Mouse (Mus musculus): ENCODE measurements at regions not wholly inside any gene's neighbourhood (a gene's known extent, or its start where the extent isn't known, plus 50 kb on each side); places are given as distances from the start of the nearest gene placed in this dataset.

GRCm38 (mm10) chr8:8810928-8811327 is 120.6 kb upstream of the Arglu1 start:
- 79% methylated on average over 4 of the region's 4 CpGs for WGBS
- Histone ChIP-seq H3K4me2 (no peak overlapping the region), H3K9ac (ENCODE audit: low read length) (no peak overlapping the region), H3K4me3 (ENCODE audit: low read depth, low read length) (no peak overlapping the region), H3K36me3 (ENCODE audit: control insufficient read depth, insufficient read depth, low read length) (no peaks in the 10 kb centered on the region), H3K4me1 (ENCODE audit: control insufficient read depth, insufficient read depth, low read length) (no peaks in the 10 kb centered on the region), H3K27ac (ENCODE audit: low read depth, low read length) (no peak overlapping the region), H3K9me3 (ENCODE audit: control insufficient read depth, low read length) (no peaks in the 10 kb centered on the region), H3K27me3 (ENCODE audit: control insufficient read depth, insufficient read depth, low read length) (no peaks in the 10 kb centered on the region)
- ATAC-seq (ENCODE audit: low FRiP score) (no peak), DNase-seq (ENCODE audit: low spot score, missing footprints) (no peak)

GRCm38 (mm10) chr8:8809835-8810439 is 119.6 kb upstream of the Arglu1 start:
- Histone ChIP-seq H3K36me3 (ENCODE audit: control insufficient read depth, insufficient read depth, low read length) (no peaks in the 10 kb centered on the region), H3K9me3 (ENCODE audit: control insufficient read depth, low read length) (no peaks in the 10 kb centered on the region), H3K4me2 (no peak overlapping the region), H3K27me3 (ENCODE audit: control insufficient read depth, insufficient read depth, low read length) (no peaks in the 10 kb centered on the region), H3K9ac (ENCODE audit: low read length) (no peak overlapping the region), H3K4me3 (ENCODE audit: low read depth, low read length) (no peak overlapping the region), H3K4me1 (ENCODE audit: control insufficient read depth, insufficient read depth, low read length) (no peaks in the 10 kb centered on the region), H3K27ac (ENCODE audit: low read depth, low read length) (no peak overlapping the region)
- WGBS = 76% methylated on average over 9 of the region's 9 CpGs
- peak; percentile 69 for DNase-seq (ENCODE audit: low spot score, missing footprints)
- ATAC-seq (ENCODE audit: low FRiP score) = no peak

DNA sequence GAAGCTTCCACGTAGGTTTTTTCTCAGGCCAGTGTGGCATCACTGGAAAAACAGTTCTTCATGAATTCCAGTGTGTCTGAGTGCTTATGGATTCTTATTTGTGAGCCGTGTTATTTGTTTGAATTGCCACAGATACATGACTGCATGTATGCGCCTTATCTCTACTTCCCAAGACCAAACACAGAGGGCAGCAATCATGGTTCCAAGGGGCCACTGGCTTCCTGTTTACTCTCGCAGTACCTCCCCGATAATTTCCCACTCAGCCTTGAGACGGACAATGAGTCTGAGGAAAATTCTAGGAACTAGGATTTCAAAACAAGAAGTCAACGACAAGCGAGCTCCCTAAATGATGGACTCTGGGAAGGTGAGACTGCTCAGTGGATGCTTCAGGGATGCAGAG is 119.0 kb upstream of the Arglu1 start:
- no peaks in the 10 kb centered on the region for H3K27me3 ChIP-seq (ENCODE audit: control insufficient read depth, insufficient read depth, low read length)
- no peaks in the 10 kb centered on the region for H3K36me3 ChIP-seq (ENCODE audit: control insufficient read depth, insufficient read depth, low read length)
- WGBS = 94% methylated on average over 8 of the region's 8 CpGs
- H3K4me2 ChIP-seq = no peak overlapping the region
- no peak for ATAC-seq (ENCODE audit: low FRiP score)
- no peak overlapping the region for H3K4me3 ChIP-seq (ENCODE audit: low read depth, low read length)
- H3K4me1 ChIP-seq (ENCODE audit: control insufficient read depth, insufficient read depth, low read length) = no peaks in the 10 kb centered on the region
- DNase-seq (ENCODE audit: low spot score, missing footprints) = no peak
- H3K9ac ChIP-seq (ENCODE audit: low read length) = no peak overlapping the region
- no peak overlapping the region for H3K27ac ChIP-seq (ENCODE audit: low read depth, low read length)
- no peaks in the 10 kb centered on the region for H3K9me3 ChIP-seq (ENCODE audit: control insufficient read depth, low read length)

DNA sequence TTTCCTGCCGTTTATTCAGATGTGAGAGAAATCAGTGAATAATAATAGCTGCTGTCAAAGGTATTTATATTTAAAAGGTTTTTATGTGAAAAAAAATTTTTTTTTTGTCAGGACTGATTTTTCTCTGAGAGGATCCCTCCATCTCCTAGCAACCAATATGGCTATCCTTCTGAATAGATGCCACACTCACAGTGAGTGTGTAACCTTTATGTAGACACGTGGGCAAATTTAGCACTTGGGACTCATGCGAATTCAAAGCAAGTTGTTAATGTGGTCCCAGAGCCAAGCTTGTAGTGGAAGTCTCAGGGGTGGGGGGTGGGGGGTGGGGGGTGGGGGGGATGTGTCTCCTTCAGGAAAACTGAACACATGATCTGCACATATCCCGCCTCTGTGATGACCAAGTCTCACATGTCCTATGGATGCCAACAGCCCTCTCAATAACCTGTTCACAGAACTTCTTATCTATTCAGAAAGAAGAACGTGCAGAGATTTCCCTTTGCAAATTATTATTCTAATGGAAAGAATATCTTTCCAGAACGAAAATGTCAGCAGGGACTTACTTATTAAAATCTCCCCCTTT is 112.5 kb upstream of the Arglu1 start:
- no peak for DNase-seq (ENCODE audit: low spot score, missing footprints)
- Histone ChIP-seq H3K4me3 (ENCODE audit: low read depth, low read length) (no peak overlapping the region), H3K9me3 (ENCODE audit: control insufficient read depth, low read length) (no peaks in the 10 kb centered on the region), H3K4me2 (no peak overlapping the region), H3K4me1 (ENCODE audit: control insufficient read depth, insufficient read depth, low read length) (no peaks in the 10 kb centered on the region), H3K27ac (ENCODE audit: low read depth, low read length) (no peak overlapping the region), H3K27me3 (ENCODE audit: control insufficient read depth, insufficient read depth, low read length) (no peaks in the 10 kb centered on the region), H3K36me3 (ENCODE audit: control insufficient read depth, insufficient read depth, low read length) (no peaks in the 10 kb centered on the region), H3K9ac (ENCODE audit: low read length) (no peak overlapping the region)
- no peak for ATAC-seq (ENCODE audit: low FRiP score)
- WGBS = 77% methylated on average over 6 of the region's 6 CpGs

GRCm38 (mm10) chr8:8802317-8802716 is 112.0 kb upstream of the Arglu1 start:
- H3K4me2 ChIP-seq = no peak overlapping the region
- no peak for ATAC-seq (ENCODE audit: low FRiP score)
- no peak overlapping the region for H3K27ac ChIP-seq (ENCODE audit: low read depth, low read length)
- no peak for DNase-seq (ENCODE audit: low spot score, missing footprints)
- H3K9ac ChIP-seq (ENCODE audit: low read length) = no peak overlapping the region
- H3K4me3 ChIP-seq (ENCODE audit: low read depth, low read length) = no peak overlapping the region
- no peaks in the 10 kb centered on the region; the same call in 1 of the 2 replicates for H3K4me1 ChIP-seq (ENCODE audit: control insufficient read depth, insufficient read depth, low read length)
- H3K9me3 ChIP-seq (ENCODE audit: control insufficient read depth, low read length) = no peaks in the 10 kb centered on the region
- 53% methylated on average over 5 of the region's 5 CpGs for WGBS
- H3K36me3 ChIP-seq (ENCODE audit: control insufficient read depth, insufficient read depth, low read length) = no peaks in the 10 kb centered on the region
- no peaks in the 10 kb centered on the region for H3K27me3 ChIP-seq (ENCODE audit: control insufficient read depth, insufficient read depth, low read length)

- ATAC-seq (ENCODE audit: low FRiP score) = no peak
- H3K27me3 ChIP-seq (ENCODE audit: control insufficient read depth, insufficient read depth, low read length) = no peaks in the 10 kb centered on the region
- no peak overlapping the region for H3K9ac ChIP-seq (ENCODE audit: low read length)
- no peaks in the 10 kb centered on the region for H3K36me3 ChIP-seq (ENCODE audit: control insufficient read depth, insufficient read depth, low read length)
- no peaks in the 10 kb centered on the region; the same call in 1 of the 2 replicates for H3K4me1 ChIP-seq (ENCODE audit: control insufficient read depth, insufficient read depth, low read length)
- H3K4me3 ChIP-seq (ENCODE audit: low read depth, low read length) = no peak overlapping the region
- no peak overlapping the region for H3K4me2 ChIP-seq
- 69% methylated on average over 5 of the region's 5 CpGs for WGBS
- no peak overlapping the region for H3K27ac ChIP-seq (ENCODE audit: low read depth, low read length)
- H3K9me3 ChIP-seq (ENCODE audit: control insufficient read depth, low read length) = no peaks in the 10 kb centered on the region
- DNase-seq (ENCODE audit: low spot score, missing footprints) = no peak
These were observed 111.3 kb upstream of the Arglu1 start for GRCm38 (mm10) chr8:8801578-8801977.

GRCm38 (mm10) chr8:8797521-8797920 is 107.2 kb upstream of the Arglu1 start:
- 69% methylated on average over 3 of the region's 3 CpGs for WGBS
- no peaks in the 10 kb centered on the region for H3K27me3 ChIP-seq (ENCODE audit: control insufficient read depth, insufficient read depth, low read length)
- H3K27ac ChIP-seq (ENCODE audit: low read depth, low read length) = no peak overlapping the region
- no peak overlapping the region for H3K9ac ChIP-seq (ENCODE audit: low read length)
- no peak overlapping the region for H3K4me3 ChIP-seq (ENCODE audit: low read depth, low read length)
- DNase-seq (ENCODE audit: low spot score, missing footprints) = no peak
- H3K4me1 ChIP-seq (ENCODE audit: control insufficient read depth, insufficient read depth, low read length) = no peaks in the 10 kb centered on the region; the same call in 1 of the 2 replicates
- H3K9me3 ChIP-seq (ENCODE audit: control insufficient read depth, low read length) = no peaks in the 10 kb centered on the region
- ATAC-seq (ENCODE audit: low FRiP score) = no peak
- H3K36me3 ChIP-seq (ENCODE audit: control insufficient read depth, insufficient read depth, low read length) = no peaks in the 10 kb centered on the region
- H3K4me2 ChIP-seq = no peak overlapping the region

DNA sequence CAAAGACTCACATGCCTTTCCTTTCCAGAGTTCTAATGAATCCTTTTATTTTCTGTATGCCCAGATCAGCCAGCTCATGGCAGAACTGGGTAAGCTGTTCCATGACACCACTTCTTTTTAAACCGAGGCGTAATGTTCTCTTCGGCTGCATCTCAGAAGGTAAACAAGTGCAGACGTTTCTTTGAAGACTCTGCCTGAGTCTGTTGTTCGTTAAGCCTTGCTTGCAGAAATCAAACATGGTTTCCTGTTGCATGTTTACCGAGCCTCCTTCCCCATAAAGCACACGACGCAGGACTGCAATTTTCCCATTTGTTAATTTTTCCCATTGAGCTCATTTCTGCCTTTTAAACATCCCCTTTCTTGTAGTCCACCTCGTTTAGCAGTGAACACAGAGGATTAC is 106.6 kb upstream of the Arglu1 start:
- H3K27me3 ChIP-seq (ENCODE audit: control insufficient read depth, insufficient read depth, low read length) = no peaks in the 10 kb centered on the region
- no peak for DNase-seq (ENCODE audit: low spot score, missing footprints)
- ATAC-seq (ENCODE audit: low FRiP score) = no peak
- H3K36me3 ChIP-seq (ENCODE audit: control insufficient read depth, insufficient read depth, low read length) = no peaks in the 10 kb centered on the region
- H3K4me1 ChIP-seq (ENCODE audit: control insufficient read depth, insufficient read depth, low read length) = no peaks in the 10 kb centered on the region; the same call in 1 of the 2 replicates
- no peak overlapping the region for H3K27ac ChIP-seq (ENCODE audit: low read depth, low read length)
- WGBS = 61% methylated on average over 9 of the region's 9 CpGs
- H3K9ac ChIP-seq (ENCODE audit: low read length) = no peak overlapping the region
- no peak overlapping the region for H3K4me3 ChIP-seq (ENCODE audit: low read depth, low read length)
- no peak overlapping the region for H3K4me2 ChIP-seq
- no peaks in the 10 kb centered on the region for H3K9me3 ChIP-seq (ENCODE audit: control insufficient read depth, low read length)

GRCm38 (mm10) chr8:8794711-8795110 is 104.4 kb upstream of the Arglu1 start:
- H3K4me1 ChIP-seq (ENCODE audit: control insufficient read depth, insufficient read depth, low read length) = no peaks in the 10 kb centered on the region; the same call in 1 of the 2 replicates
- H3K27me3 ChIP-seq (ENCODE audit: control insufficient read depth, insufficient read depth, low read length) = no peaks in the 10 kb centered on the region
- no peaks in the 10 kb centered on the region for H3K9me3 ChIP-seq (ENCODE audit: control insufficient read depth, low read length)
- H3K27ac ChIP-seq (ENCODE audit: low read depth, low read length) = no peak overlapping the region
- no peak overlapping the region for H3K9ac ChIP-seq (ENCODE audit: low read length)
- no peaks in the 10 kb centered on the region for H3K36me3 ChIP-seq (ENCODE audit: control insufficient read depth, insufficient read depth, low read length)
- WGBS = 82% methylated on average over 6 of the region's 6 CpGs
- no peak overlapping the region for H3K4me3 ChIP-seq (ENCODE audit: low read depth, low read length)
- no peak for DNase-seq (ENCODE audit: low spot score, missing footprints)
- no peak overlapping the region for H3K4me2 ChIP-seq
- ATAC-seq (ENCODE audit: low FRiP score) = no peak

All from midbrain, embryonic 11.5 days (tissue).